Mouse (Mus musculus): Measurements from ENCODE around the gene Jmjd1c.

Gene Jmjd1c

DNA sequence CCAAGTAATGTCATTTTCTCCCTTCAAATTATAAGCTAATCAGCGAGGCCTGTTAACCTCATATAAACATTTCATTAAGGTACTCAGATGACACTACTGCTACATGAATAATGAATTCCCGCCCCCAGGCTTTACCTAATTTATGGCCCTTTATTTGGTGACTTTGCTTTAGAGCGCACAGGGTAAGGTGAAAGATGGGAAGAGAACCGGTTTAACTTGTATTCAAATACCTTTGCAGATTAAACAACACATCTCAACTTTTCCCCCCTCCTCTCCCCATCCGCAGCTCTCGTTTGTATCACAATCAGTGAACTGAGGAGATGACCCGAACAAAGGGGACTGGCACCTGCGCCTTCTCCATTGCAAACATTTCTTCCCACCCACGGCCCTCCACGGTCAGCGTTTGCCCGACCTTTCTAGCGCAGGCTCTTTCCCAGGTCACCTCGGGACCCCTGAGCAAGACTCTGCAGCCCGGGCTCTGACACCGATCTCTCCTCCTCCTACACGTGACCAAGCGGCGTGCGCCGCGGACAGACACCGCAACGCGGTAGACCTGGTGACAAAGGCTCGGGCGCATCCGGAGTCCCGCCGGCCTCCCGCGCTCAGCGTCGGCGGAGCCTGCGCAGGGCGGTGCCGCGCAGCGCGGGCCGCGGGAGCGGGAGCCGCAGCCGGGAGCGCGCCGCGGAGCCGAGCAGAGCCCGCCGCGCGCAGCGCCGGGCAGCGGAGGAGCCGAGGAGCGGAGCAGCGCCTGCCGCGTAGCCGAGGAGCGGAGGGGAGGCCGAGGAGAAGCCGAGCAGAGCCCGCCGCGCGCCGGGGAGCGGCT, at the start of gene Jmjd1c:
Gene Jmjd1c (plus strand): TSS at position 328 of the 823 bp plus-strand sequence.
- peak; percentile 56 to 72 for DNase-seq (ENCODE audit: low spot score in 2 of 2)

DNA sequence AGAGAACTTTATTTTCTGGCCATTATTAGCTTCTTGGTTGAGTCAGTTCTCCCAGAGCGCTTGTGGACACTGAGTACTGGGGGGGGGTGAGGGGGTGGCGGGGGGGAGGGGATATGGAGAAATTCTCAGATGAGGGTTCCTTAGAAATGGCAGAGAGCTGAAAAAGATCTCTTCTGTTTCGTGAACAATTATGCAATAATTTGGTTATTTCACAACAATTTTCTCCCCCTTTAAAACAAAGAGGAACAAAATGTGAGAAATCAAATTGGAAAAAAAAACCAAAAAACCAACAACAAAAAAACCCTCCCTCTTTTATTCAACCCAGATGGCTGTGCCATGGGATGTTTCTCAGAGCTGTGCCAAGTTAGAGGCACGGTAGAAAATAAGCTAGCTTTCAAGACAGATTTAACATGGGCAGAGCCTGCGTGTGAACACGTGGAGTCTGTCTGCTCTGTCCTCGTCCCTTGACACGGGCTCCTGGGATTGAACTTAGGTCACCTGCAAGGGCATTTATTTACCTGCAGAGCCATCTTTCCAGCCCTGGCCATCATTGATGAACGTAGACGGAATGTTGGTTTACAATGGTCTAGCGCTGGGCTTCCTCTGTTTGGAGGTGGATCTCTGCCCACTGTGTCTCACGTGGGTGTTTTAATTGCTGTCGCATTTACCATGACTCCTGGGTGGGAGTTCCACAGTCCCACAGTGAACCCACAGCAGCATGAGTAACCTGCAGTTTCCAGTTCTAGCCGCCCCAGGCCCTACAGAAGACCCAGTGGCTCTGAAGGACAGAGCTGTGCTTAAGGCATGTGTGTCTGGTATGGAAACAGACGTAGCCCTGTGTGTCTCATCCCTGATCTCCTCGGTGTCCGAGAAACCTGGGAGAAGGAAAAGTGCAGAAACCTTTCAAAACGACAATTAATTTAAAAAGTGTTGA, 47.9 kb upstream of the Jmjd1c start:
- no peak for DNase-seq (ENCODE audit: low spot score in 2 of 2)

DNA sequence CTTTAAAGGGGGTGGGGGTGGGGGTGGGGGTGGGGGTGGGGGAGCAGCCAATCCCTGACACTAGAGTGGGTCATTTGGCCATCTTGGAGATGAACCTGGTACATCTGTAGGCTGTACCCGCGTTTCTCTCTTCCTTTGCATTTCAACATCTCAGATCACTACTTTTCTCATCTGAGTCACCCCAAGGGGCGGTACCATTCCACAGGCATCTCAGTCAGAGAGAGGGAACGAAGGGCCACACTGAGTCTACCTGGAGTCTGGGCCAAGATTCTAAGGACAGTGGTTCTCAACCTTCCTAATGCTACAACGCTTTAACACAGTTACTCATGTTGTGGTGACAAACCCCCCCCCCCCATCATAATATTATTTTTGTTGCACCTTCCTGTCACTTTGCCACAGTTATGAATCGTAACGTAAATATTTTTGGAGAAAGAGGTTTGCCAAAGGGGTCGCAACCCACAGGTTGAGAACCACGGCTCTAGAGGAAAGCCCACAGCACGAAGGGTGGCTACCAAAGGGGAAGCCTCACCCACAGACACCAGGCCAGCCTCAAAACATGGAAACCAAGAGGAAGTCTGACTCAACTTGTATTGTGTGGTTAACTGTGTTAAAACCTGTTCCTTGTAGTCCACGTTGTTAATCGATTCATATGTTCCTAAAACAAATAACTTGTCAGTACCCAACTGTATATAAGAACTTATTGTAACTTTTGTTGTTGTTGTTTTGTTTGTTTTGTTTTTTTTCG, 46.9 kb upstream of the Jmjd1c start:
- no peak for DNase-seq (ENCODE audit: low spot score in 2 of 2)

DNA sequence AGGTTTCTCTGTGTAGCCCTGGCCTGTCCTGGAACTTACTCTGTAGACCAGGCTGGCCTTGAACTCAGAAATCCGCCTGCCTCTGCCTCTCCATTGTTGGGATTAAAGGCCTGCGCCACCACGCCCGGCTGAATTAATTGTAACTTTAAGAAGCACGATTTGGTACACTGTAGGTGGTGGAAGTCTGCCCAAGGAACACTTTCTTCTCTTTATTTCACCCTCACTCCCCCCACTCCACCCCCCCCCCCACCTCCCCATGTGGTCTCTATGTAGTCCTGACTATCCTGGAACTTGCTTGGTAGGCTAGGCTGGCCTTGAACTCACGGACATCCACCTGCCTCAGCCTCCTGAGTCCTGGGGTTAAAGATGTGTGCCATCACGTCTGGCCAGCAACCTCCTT, 46.3 kb upstream of the Jmjd1c start:
- DNase-seq (ENCODE audit: low spot score in 2 of 2) = no peak

DNA sequence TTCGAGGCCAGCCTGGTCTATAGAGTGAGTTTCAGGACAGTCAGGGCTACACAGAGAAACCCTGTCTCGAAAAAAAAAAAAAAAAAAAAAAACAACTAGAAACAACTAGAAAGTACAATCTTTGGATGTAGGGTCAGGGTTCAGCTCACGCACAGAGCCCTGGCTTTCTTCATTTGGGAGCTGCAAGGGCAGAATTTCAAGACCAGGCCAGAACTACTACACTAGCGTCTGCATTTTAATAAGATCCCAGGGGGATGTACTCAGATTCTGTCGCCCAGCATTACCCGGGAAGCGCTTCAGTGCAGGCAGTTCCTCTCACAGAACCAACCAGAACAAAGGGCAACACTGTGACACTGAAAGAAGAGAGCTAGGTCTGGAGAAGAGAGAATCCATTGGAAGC, 45.2 kb upstream of the Jmjd1c start:
- no peak for DNase-seq (ENCODE audit: low spot score in 2 of 2)

DNA sequence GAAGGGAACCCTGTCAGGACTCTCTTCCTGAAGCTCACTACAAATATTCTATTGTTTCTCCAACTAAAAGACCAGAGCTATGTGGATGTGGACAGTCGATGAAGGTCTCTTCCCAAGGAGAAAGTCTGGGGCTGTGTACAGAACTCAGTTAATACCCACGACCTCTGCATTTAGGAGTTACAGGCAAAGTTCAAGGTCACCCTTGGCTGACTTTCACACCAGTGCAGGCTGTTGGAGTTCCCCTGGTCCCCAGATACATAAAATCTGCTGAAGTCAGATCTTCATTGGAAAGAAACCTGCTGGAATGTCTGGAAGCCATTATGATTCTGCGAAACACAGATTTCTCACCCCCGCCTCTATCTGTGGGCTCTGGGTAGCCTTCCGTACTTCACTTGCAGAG, 44.5 kb upstream of the Jmjd1c start:
- DNase-seq (ENCODE audit: low spot score in 2 of 2) = no peak

DNA sequence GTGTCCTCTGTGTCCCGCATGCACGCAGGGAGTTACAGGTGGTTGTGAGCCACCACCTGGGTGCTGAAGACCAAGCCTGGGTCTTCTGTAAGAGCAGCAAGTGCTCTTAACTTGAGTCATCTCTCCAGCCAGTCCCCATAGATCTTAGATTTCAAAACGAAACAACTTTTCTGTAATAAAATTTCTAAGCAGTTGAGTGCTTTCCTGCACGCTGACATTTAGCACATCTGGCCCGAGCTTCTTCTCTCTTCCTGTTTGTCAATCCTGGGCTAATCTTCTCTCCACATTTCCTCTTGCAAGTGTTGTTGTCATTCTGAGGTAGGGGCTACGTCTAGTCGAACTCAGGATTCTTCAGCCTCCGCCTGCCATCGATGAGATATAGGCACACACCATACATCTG, 43.5 kb upstream of the Jmjd1c start:
- no peak for DNase-seq (ENCODE audit: low spot score in 2 of 2)

DNA sequence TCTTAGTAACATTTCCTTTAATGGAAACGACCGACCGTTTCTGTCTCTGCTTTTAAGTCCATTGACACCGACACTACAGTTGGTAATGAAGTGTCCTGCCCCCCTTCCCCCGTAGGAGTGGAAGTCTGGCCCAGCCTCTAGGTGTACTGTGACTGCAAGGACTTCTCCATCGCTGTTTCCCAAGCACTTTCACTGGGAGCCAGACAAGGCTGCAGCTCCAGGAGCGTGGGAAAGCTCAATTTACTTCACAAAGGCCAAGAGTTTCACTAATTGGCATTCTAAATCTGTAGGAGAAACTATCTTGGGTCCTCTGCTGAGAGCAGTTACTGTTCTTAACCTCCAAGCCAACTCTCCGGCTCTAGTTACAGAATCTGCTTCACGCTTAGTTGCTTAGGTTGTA, 42.5 kb upstream of the Jmjd1c start:
- DNase-seq (ENCODE audit: low spot score in 2 of 2) = no peak

DNA sequence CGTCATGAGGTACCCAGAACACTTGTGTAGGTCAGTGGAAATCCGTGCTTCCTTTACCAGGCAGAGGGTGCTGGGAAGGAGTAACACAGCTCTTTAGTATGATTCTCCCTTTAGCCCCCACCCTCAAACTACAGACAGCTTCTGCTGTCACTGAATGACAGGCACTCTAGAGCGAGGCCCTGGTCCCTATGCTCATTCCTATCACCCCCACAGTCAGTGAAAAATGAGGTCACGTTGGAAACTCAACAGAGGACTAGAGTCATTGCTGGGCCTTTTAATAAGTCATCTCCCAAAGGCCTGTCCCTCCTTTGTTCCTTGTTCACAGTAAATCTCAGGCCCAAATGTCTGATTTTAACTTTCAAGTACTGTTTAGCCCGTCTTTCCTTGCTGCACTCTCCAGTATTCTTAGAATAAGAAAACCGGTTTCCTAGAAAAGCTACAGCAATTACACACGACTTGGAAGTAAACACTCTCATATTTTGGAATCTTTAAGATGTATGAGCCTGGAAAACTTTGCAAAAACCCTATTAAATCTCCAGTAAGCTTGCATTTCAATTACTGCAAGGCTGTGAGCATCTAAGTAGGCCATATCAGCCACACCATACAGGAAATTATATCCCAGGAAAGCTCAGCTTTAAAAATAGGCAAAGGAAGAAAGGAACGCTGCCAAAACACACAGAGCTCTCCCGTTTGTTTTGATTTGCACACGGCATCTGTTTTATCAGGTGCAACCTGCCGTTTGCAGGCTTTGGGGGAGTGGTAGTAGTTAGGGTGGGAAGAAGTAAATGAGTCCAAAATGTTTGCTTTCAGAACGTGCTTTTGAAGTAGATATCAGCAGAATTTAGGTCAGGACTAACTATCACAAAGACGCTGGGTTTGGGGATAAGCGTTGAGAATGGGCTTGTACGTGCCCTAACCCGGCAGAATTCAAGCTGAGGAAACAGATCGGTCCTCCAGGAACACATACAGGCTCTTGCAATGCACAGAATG, 39.8 kb upstream of the Jmjd1c start:
- no peak for DNase-seq (ENCODE audit: low spot score in 2 of 2)

DNA sequence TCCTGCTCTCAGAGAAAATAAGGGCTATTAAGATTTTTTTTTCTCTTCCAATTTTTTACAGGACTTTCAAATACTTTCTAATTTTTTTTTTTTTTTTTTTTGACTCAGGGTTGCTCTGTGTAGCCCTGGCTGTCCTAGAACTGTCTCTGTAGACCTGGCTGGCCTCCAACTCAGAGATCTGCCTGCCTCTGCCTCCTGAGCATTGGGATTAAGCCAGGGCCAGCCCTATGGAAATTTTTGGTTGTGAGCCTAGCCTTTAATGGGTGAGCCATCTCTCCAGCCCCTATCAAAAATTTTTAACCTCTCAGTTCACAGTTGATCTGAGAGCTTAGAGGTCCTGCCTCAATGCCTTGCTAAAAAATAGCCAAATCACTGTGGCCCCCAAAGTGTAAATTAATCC, 38.7 kb upstream of the Jmjd1c start:
- no peak for DNase-seq (ENCODE audit: low spot score in 2 of 2)

DNA sequence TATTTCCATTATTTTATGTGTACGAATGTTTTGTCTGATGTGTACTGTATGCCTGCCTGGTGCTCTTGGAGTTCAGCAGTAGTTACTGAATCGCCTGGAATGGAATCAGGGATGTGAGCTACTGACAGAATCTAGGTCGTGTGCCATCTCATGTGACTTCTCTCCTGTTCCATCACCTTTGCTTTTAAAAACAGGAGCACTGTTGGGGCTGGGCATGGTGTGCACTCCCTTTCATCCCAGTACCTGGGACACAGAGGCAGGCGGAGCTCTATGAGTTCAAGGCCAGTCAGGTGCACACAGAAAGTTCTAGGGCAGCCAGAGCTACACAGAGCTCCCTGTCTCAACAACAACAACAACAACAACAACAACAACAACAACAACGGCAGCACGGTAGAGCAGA, 38.2 kb upstream of the Jmjd1c start:
- DNase-seq (ENCODE audit: low spot score in 2 of 2) = no peak

DNA sequence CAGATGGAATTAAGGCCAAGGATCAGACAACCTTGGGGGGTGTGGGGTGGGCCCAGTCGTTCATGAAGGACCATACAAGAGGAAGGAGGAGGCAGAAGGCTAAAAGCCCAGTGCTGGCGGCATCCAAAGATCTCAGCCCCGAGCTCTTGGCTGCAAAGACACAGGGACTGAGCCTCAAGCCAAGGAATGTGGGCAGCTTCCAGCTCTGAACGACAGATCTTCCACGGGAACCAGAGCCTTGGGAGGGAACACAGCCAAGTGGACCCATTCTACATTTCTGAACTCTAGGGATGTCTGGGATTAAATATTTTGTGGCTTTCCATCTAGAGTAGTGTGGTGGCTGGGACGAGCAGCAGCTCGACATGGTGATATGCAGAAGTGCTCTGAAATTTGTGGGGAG, 37.6 kb upstream of the Jmjd1c start:
- no peak for DNase-seq (ENCODE audit: low spot score in 2 of 2)

DNA sequence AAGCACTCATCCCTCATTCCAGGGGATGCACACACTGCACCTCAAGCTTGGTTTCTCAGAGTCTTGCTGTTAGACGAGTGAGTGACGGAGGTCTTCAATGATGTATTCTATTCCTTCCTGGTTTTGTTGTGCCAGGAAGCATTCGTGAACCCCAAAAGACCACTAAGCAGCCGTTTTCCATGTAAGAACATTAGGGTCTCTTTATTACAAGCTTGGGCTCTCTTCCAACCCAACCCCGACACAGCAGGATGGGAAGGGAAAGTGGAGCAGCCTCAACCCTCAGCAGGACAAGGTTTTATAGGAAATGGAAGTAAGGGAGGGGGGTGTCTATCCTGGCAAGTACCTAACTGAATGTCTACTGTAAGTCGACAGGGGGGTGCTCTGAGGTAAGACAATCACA, 37.2 kb upstream of the Jmjd1c start:
- no peak for DNase-seq (ENCODE audit: low spot score in 2 of 2)

DNA sequence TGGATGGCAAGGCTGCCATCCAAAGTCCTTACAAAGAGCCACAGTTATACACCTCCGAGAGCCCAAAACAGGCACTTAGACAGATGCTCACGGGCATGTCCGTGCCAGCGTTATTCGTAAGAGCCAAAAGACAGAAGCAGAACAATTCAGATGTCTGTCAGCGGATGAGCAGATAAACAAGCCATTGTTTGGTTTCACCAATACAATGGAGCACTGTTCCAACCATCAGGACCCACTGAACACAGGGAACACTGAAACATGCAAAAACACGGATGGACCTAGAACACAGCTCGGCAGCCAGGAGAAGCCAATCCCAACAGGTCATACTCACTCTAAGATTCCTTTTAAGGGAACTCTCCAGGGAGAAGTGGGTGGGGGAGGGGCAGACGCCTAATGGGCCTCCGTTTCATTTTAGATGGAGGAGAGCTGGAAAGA, 34.5 kb upstream of the Jmjd1c start:
- DNase-seq (ENCODE audit: low spot score in 2 of 2) = no peak

DNA sequence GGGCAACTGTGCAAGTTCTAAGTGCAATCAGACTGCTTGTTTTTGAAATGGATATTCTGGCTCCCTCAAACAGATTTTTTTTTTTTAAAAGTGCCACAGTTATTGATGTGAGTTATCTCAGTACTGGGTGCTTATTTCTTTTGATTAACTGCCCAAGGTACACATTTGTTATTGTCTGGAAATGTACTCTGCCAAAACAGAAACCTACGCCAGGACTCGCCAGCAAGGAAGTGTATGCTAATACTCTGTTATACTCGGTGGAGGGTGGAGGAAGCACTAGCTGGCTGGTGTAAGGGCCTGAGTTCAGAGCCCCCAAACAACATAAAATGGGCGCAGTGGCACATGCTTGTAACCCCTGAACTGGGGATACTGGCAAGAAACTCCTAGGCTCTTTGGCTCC, 34.1 kb upstream of the Jmjd1c start:
- no peak for DNase-seq (ENCODE audit: low spot score in 2 of 2)

DNA sequence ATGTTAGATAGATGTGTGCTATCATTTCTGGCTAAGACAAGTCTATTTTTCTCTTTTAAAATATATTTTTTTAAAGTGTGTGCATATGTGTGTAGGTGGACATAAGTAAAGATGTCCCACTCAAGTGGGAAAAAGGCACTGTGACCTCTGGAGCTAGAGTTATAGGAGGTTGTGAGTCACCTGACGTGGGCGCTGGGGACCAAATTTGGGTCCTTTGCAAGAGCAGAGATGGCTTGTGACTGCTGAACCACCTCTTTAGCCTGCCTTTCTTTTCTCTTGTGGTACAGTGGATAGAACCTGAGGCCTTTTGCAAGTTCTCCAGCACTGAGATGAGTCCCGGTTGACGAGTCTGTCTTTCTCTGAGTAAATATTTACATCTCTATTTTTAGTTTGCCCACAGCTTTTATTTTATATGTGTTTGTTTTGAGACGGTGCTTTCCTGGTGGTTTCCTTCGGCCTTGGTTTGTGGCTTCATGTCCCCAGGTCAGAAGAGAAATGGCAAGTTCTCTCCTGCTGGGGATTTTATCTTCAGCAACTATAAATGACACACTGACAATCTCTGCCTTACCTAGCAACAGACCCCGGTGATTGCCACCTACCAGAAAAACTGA, 30.5 kb upstream of the Jmjd1c start:
- no peak for DNase-seq (ENCODE audit: low spot score in 2 of 2)

DNA sequence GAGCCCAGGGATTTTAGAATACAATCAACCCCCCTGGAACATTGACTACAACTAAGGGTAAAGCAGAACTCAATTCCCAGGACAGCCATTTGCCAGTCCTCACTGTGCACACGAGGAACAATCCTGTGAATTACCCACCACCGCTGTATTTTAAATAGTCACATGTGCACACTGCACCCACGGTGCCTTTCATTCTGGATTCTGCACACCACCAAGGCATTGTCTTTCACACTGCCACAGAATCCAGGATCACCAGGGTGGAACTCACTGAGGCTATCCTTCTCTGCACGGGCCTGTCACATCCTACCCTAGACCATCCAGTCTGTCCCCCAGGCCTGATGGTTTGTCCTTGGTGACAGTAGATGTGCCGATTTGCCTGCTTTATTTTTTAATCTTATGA, 30.0 kb upstream of the Jmjd1c start:
- DNase-seq (ENCODE audit: low spot score in 2 of 2) = no peak

DNA sequence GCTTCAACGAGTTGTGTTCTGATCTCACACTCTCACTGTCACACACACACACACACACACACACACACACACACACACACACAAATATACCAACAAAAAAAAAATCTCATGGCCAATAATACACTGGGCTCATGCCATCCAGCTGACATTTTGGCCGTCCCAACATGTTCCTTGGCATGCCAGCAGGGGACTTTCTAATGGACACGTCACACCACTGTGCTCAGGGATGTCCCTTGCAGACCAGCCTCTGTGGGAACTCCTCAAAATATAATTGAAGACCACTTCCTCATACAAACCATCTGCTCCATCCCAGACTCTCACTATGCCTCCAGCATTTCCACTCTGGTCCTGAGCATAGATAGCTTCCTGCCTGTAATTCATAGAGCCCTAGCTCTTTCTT, 29.5 kb upstream of the Jmjd1c start:
- no peak for DNase-seq (ENCODE audit: low spot score in 2 of 2)

DNA sequence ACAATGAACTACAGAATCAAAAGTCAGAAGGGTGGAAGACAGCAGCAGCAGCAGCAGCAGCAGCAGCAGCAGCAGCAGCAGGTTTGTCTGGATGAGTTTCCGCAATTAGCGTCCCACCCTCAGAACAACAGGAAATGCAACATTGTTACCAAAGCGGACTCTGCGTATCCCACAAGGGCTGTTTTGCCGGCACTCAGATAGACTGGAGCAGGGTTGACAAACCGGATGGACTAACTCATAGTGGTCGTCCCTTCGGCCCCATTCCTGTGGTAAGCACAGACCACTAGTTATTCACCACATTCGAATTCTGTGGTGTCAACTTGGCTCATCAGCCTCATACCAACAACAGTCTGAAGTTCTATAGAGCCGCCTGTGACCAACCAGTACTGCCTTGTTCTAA, 26.9 kb upstream of the Jmjd1c start:
- DNase-seq (ENCODE audit: low spot score in 2 of 2) = no peak

DNA sequence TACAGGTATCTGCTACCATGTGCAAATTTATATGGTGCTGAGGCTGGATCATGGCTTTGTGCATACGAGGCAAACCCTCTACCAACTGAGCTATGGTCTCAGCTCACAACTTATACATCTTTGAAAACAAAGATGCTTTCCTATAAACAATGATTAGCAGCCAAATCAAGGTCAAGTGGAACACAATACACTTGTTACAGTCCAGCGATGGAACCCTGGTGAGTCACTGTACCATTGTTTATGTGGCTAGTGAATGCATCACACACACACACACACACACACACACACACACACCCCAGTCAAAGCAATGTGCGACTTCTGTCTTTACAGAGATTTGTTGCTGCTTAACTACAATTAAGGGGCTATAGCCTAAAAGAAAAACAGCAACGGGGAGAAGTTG, 24.5 kb upstream of the Jmjd1c start:
- no peak for DNase-seq (ENCODE audit: low spot score in 2 of 2)

DNA sequence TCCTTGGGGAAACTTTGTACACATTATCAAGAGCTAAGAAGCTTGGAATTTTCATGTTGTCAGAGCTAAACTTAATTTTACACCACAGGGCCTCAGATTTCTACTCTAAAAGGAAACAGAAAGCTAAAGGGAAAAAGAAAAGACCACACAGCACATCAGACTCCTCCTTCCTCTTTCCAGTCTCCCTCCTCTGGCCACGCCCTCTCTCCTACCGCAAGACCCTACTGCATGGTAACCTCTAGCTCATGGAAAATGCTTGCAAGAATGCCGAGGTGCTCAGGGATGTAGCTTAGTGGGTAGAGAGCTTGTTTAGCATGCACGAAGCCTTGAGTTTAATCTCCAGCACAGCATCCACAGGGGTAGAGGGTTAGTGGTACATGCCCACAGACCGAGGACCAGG, 24.0 kb upstream of the Jmjd1c start:
- DNase-seq (ENCODE audit: low spot score in 2 of 2) = no peak
